Comparison of ENCODE assay signal across 32 mouse cellular contexts in the genomic region with DNA sequence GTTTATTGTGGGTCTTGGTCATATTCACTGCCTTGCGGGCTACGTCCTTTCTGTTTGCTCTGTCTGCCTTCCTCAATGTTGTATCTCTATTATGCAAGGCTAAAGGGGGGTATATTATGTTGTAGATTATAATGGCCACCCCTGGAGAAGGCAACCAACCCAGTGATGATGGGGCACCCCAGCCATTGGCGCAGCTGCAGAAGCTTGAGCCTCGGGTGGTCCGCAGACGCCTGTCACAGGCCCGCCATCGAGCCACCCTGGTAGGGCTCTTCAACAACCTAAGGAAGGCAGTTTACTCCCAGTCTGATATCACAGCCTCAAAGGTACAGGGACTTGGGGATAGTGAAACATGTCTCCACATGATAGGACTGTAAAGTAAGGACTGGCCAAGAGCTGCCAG. TPM values are rescaled to one million over a fixed set of nuclear protein-coding genes. Genes with fewer than 3 reads are reported as not detected.
"Had no signal": no experiment of that assay in that cellular context is flagged by ENCODE, and none has a peak within 500 bp of the region (broad histone marks: within the 10 kb centered on the region; RNA-seq: fewer than 3 reads in every experiment).

No protein-coding gene starts in this region.

- H3K27ac ChIP-seq: gastrocnemius, adult 2 months; heart, embryonic 13.5 days; heart, embryonic 15.5 days; hindbrain, embryonic 10.5 days; hindbrain, embryonic 12.5 days; hindbrain, embryonic 14.5 days; intestine, embryonic 15.5 days; kidney, embryonic 15.5 days; layer of hippocampus, adult 2 months; left cerebral cortex, adult 2 months; limb, embryonic 10.5 days; limb, embryonic 12.5 days; liver, embryonic 13.5 days; liver, embryonic 15.5 days had no signal

- H3K4me3 ChIP-seq: gastrocnemius, adult 2 months; heart, embryonic 13.5 days; heart, embryonic 15.5 days; hindbrain, embryonic 10.5 days; hindbrain, embryonic 12.5 days; intestine, embryonic 15.5 days; kidney, embryonic 15.5 days; layer of hippocampus, adult 2 months; left cerebral cortex, adult 2 months; limb, embryonic 10.5 days; limb, embryonic 12.5 days; liver, embryonic 13.5 days; liver, embryonic 15.5 days had no signal

- H3K36me3 ChIP-seq: heart, embryonic 13.5 days; heart, embryonic 15.5 days; hindbrain, embryonic 10.5 days; hindbrain, embryonic 12.5 days; intestine, embryonic 15.5 days; kidney, embryonic 15.5 days; limb, embryonic 10.5 days; limb, embryonic 12.5 days; liver, embryonic 13.5 days; liver, embryonic 15.5 days had no signal

- H3K9me3 ChIP-seq: heart, embryonic 13.5 days; heart, embryonic 15.5 days; hindbrain, embryonic 10.5 days; hindbrain, embryonic 12.5 days; intestine, embryonic 15.5 days; kidney, embryonic 15.5 days; limb, embryonic 10.5 days; limb, embryonic 12.5 days; liver, embryonic 13.5 days; liver, embryonic 15.5 days had no signal

- H3K4me2 ChIP-seq: heart, embryonic 11.5 days; heart, embryonic 13.5 days; heart, embryonic 15.5 days; hindbrain, embryonic 12.5 days; hindbrain, embryonic 14.5 days; intestine, embryonic 15.5 days; kidney, embryonic 15.5 days; limb, embryonic 12.5 days; liver, embryonic 11.5 days; liver, embryonic 13.5 days; liver, embryonic 15.5 days had no signal

- ATAC-seq: hindbrain, embryonic 16.5 days; intestine, embryonic 15.5 days had no signal

- H3K27me3 ChIP-seq: heart, embryonic 13.5 days; heart, embryonic 15.5 days; hindbrain, embryonic 12.5 days; intestine, embryonic 15.5 days; kidney, embryonic 15.5 days; limb, embryonic 12.5 days; liver, embryonic 13.5 days; liver, embryonic 15.5 days had no signal

- H3K4me1 ChIP-seq: heart, embryonic 13.5 days; heart, embryonic 15.5 days; hindbrain, embryonic 10.5 days; hindbrain, embryonic 12.5 days; intestine, embryonic 15.5 days; kidney, embryonic 15.5 days; limb, embryonic 10.5 days; limb, embryonic 12.5 days; liver, embryonic 13.5 days; liver, embryonic 15.5 days had no signal

- H3K9ac ChIP-seq: heart, embryonic 13.5 days; heart, embryonic 15.5 days; hindbrain, embryonic 12.5 days; hindbrain, embryonic 14.5 days; intestine, embryonic 15.5 days; kidney, embryonic 15.5 days; limb, embryonic 12.5 days; liver, embryonic 13.5 days; liver, embryonic 15.5 days had no signal

RNA-seq across cellular contexts. Expression of gene Stra8, which starts 7.6 kb away (rescaled TPM):
- total RNA-seq: gastrocnemius, adult 2 months; gastrocnemius, postnatal 10 days; gastrocnemius, postnatal 25 days; gastrocnemius, postnatal 4 days; granulocyte monocyte progenitor cell, adult 5-6 weeks; heart, adult 18-20 months; heart, adult 8-10 months; heart, postnatal 25 days; heart, postnatal 4 days; layer of hippocampus, adult 2 months; layer of hippocampus, postnatal 10 days; layer of hippocampus, postnatal 25 days; left cerebral cortex, adult 2 months; left cerebral cortex, postnatal 14 days; left cerebral cortex, postnatal 36 days had no signal
- polyA plus RNA-seq: frontal cortex, adult 2 months; heart, embryonic 11.5 days; heart, embryonic 13.5 days; heart, embryonic 15.5 days; heart, postnatal 0 days; hindbrain, embryonic 10.5 days; hindbrain, embryonic 12.5 days; hindbrain, embryonic 14.5 days; hindbrain, embryonic 16.5 days; inflammation-experienced regulatory T-cells, adult 6 months; intestine, embryonic 15.5 days; kidney, embryonic 15.5 days; limb, embryonic 10.5 days; limb, embryonic 12.5 days; liver, embryonic 11.5 days; liver, embryonic 13.5 days; liver, embryonic 15.5 days had no signal
